Mouse (Mus musculus): ENCODE data around the gene Hsd17b12. TPM values are rescaled to one million over a fixed set of nuclear protein-coding genes. Genes with fewer than 3 reads are reported as not detected.

The Hsd17b12 gene
- total and polyA plus RNA-seq, 3 experiments, result 70.7 to 117 (median 114) TPM

- Histone ChIP-seq H3K9me3 (replicated peaks; ENCODE audit: low read length) (no peaks in the 10 kb centered on the region), H3K36me3 (replicated peaks in 1 of 2; ENCODE audit: control insufficient read depth in 1 of 2, insufficient read depth in 1 of 2, low read length in 1 of 2) (no peaks in the 10 kb centered on the region), H3K27ac (ENCODE audit: insufficient read depth, low read depth) (no peak overlapping the region), H3K4me3 (replicated peaks in 1 of 3; ENCODE audit: low read depth in 2 of 3, low read length in 2 of 3, poor library complexity in 1 of 3) (no peak overlapping the region), H3K79me2 (replicated peaks; ENCODE audit: control insufficient read depth, extremely low read depth, insufficient read depth, poor library complexity, severe bottlenecking) (no peaks in the 10 kb centered on the region), H3K9ac (ENCODE audit: insufficient read depth, low read depth) (no peak overlapping the region), H3K4me2 (ENCODE audit: insufficient read depth, low read depth, poor library complexity, severe bottlenecking) (no peak overlapping the region), H3K27me3 (replicated peaks) (peaks cover 42% of the 10 kb centered on the region), H3K4me1 (ENCODE audit: control insufficient read depth in 1 of 2, insufficient read depth in 2 of 2) (no peaks in the 10 kb centered on the region)
- no peak for TF ChIP-seq MEF2A (IDR thresholded peaks at IDR 0.05; ENCODE audit: borderline replicate concordance, low read depth, low read length)
- TF ChIP-seq POLR2A (IDR thresholded peaks at IDR 0.05; ENCODE audit: low read depth, low read length), result no peak
- no peak for TF ChIP-seq NRF1 (IDR thresholded peaks at IDR 0.05; ENCODE audit: low read depth, low read length)
- no peak for TF ChIP-seq EP300 (IDR thresholded peaks at IDR 0.05; ENCODE audit: low read length)
- no peak for TF ChIP-seq E2F4 (IDR thresholded peaks at IDR 0.05; ENCODE audit: insufficient replicate concordance, low read depth, low read length)
- TF ChIP-seq MXI1 (IDR thresholded peaks at IDR 0.05; ENCODE audit: low read depth, low read length), result no peak
- no peak for TF ChIP-seq RAD21 (IDR thresholded peaks at IDR 0.05; ENCODE audit: low read depth, low read length)
- no peak for TF ChIP-seq SIN3A (IDR thresholded peaks at IDR 0.05; ENCODE audit: low read length)
- no peak for TF ChIP-seq NELFE (IDR thresholded peaks at IDR 0.05; ENCODE audit: low read depth, low read length)
- TF ChIP-seq ZKSCAN1 (IDR thresholded peaks at IDR 0.05; ENCODE audit: borderline replicate concordance, low read depth, low read length), result no peak
- dilution Hi-C loops (cut with MboI; ENCODE audit: extremely low pct_ligation_motif_present, extremely low pct_unique_long_range_greater_than_20kb, low sequenced_read_pairs) (no loop called here), in situ Hi-C loops (cut with MboI; ENCODE audit: low pct_ligation_motif_present, low pct_unique_long_range_greater_than_20kb, low sequenced_read_pairs) (no loop called here)
- DNase-seq (ENCODE audit: extremely low read depth), result no peak
These were observed 27.1 kb upstream of the Hsd17b12 start for GRCm38 (mm10) chr2:94184906-94185305.

- Histone ChIP-seq H3K9ac (ENCODE audit: insufficient read depth, low read depth) (no peak overlapping the region), H3K36me3 (replicated peaks in 1 of 2; ENCODE audit: control insufficient read depth in 1 of 2, insufficient read depth in 1 of 2, low read length in 1 of 2) (no peaks in the 10 kb centered on the region), H3K27ac (ENCODE audit: insufficient read depth, low read depth) (no peak overlapping the region), H3K4me3 (replicated peaks in 1 of 3; ENCODE audit: low read depth in 2 of 3, low read length in 2 of 3, poor library complexity in 1 of 3) (no peak overlapping the region), H3K79me2 (replicated peaks; ENCODE audit: control insufficient read depth, extremely low read depth, insufficient read depth, poor library complexity, severe bottlenecking) (no peaks in the 10 kb centered on the region), H3K4me2 (ENCODE audit: insufficient read depth, low read depth, poor library complexity, severe bottlenecking) (peak overlapping the region; percentile 45; the same call in 1 of the 2 replicates), H3K4me1 (ENCODE audit: control insufficient read depth in 1 of 2, insufficient read depth in 2 of 2) (no peaks in the 10 kb centered on the region), H3K27me3 (replicated peaks) (peaks cover 41% of the 10 kb centered on the region), H3K9me3 (replicated peaks; ENCODE audit: low read length) (no peaks in the 10 kb centered on the region)
- TF ChIP-seq KAT2A (IDR thresholded peaks at IDR 0.05; ENCODE audit: insufficient replicate concordance, low read length) (no peak), TBP (conservative IDR thresholded peaks at IDR 0.05; ENCODE audit: low read depth, low read length) (no peak), MEF2A (IDR thresholded peaks at IDR 0.05; ENCODE audit: borderline replicate concordance, low read depth, low read length) (no peak), MAZ (IDR thresholded peaks at IDR 0.05; ENCODE audit: low read depth, low read length) (no peak), JUN (IDR thresholded peaks at IDR 0.05; ENCODE audit: insufficient read depth, low read depth, low read length) (no peak), EP300 (IDR thresholded peaks at IDR 0.05; ENCODE audit: low read length) (no peak), MAFK (IDR thresholded peaks at IDR 0.05; ENCODE audit: insufficient replicate concordance, low read length) (no peak), USF1 (IDR thresholded peaks at IDR 0.05; ENCODE audit: low read depth, low read length) (no peak), RCOR1 (conservative IDR thresholded peaks at IDR 0.05; ENCODE audit: low read depth, low read length) (no peak), JUND (conservative IDR thresholded peaks at IDR 0.05; ENCODE audit: low read depth, low read length) (no peak), CHD1 (IDR thresholded peaks at IDR 0.05; ENCODE audit: low read depth, low read length) (no peak), SMC3 (IDR thresholded peaks at IDR 0.05; ENCODE audit: low read depth, low read length) (no peak), RAD21 (IDR thresholded peaks at IDR 0.05; ENCODE audit: low read depth, low read length) (no peak), MYC (IDR thresholded peaks at IDR 0.05; ENCODE audit: low read depth, low read length) (no peak)
- DNase-seq (ENCODE audit: extremely low read depth), result no peak
- dilution Hi-C loops (cut with MboI; ENCODE audit: extremely low pct_ligation_motif_present, extremely low pct_unique_long_range_greater_than_20kb, low sequenced_read_pairs), result no loop called here
- in situ Hi-C loops (cut with MboI; ENCODE audit: low pct_ligation_motif_present, low pct_unique_long_range_greater_than_20kb, low sequenced_read_pairs), result no loop called here
These were observed 26.4 kb upstream of the Hsd17b12 start for GRCm38 (mm10) chr2:94184142-94184541.

Measured in CH12.LX (cell line).